Mouse (Mus musculus) stomach, embryonic 15.5 days (tissue): ENCODE results near the gene Gpr139. TPM values are rescaled to one million over a fixed set of nuclear protein-coding genes. Genes with fewer than 3 reads are reported as not detected.

Source experiments
- polyA plus RNA-seq: library from polyadenylated mRNA; unstranded; fragments of >200 nt; fragmentation: Nextera tagmentation; extraction: Ambion mirVana; gene quantifications from 2 replicates; pipeline ENCODE4 v1.2.1, GENCODE M21; 2015

Gpr139 gene
- polyA plus RNA-seq, 1 experiment from 2014 or later: not detected

Other genes with a start within 250 kb of the Gpr139 start
- gene Gprc5b, start 189.4 kb downstream of the Gpr139 start, polyA plus RNA-seq: 3.0 and 4.7 TPM in 2 replicates